Mouse (Mus musculus): Measurements from ENCODE around the gene Gbp7. TPM values are rescaled to one million over a fixed set of nuclear protein-coding genes. Genes with fewer than 3 reads are reported as not detected.

Gene Gbp7
- polyA plus RNA-seq, 1 experiment from 2014 or later, result 4.2 TPM

GRCm38 (mm10) chr3:142570738-142571137 lies 40.6 kb downstream of the Gbp7 start:
- no peak for ATAC-seq (ENCODE audit: low FRiP score, low TSS enrichment)
- TF ChIP-seq CTCF (IDR thresholded peaks at IDR 0.05; ENCODE audit: low read depth) (no peak), EP300 (optimal IDR thresholded peaks at IDR 0.05) (no peak)
- WGBS, result 88% methylated on average over 4 of the region's 4 CpGs

GRCm38 (mm10) chr3:142577108-142577507 lies 47.0 kb downstream of the Gbp7 start:
- no peak overlapping the region for H3K4me3 ChIP-seq (ENCODE audit: low read depth, low read length)
- 79% methylated on average over 3 of the region's 3 CpGs for WGBS
- no peaks in the 10 kb centered on the region for H3K27me3 ChIP-seq (ENCODE audit: control insufficient read depth, insufficient read depth, low read length)
- no peak overlapping the region for H3K4me2 ChIP-seq (replicated peaks; ENCODE audit: low read depth)
- H3K4me1 ChIP-seq (replicated peaks; ENCODE audit: control insufficient read depth, insufficient read depth), result no peaks in the 10 kb centered on the region
- H3K9me3 ChIP-seq (ENCODE audit: control insufficient read depth, low read length), result no peaks in the 10 kb centered on the region
- H3K27ac ChIP-seq (replicated peaks), result no peak overlapping the region
- no peaks in the 10 kb centered on the region for H3K36me3 ChIP-seq (ENCODE audit: control insufficient read depth, insufficient read depth, low read length)
- no peak overlapping the region for H3K9ac ChIP-seq (ENCODE audit: low read length)
- no peak for TF ChIP-seq CTCF (IDR thresholded peaks at IDR 0.05; ENCODE audit: low read depth)
- TF ChIP-seq EP300 (optimal IDR thresholded peaks at IDR 0.05), result no peak
- no peak for DNase-seq (ENCODE audit: low spot score)
- no peak for ATAC-seq (ENCODE audit: low FRiP score, low TSS enrichment)

More at GRCm38 (mm10) chr3:142570738-142571137, 40.6 kb downstream of the Gbp7 start:
- Histone ChIP-seq H3K4me1 (replicated peaks; ENCODE audit: control insufficient read depth, insufficient read depth) (no peaks in the 10 kb centered on the region), H3K9ac (ENCODE audit: low read length) (no peak overlapping the region), H3K4me2 (replicated peaks; ENCODE audit: low read depth) (no peak overlapping the region), H3K27me3 (ENCODE audit: control insufficient read depth, insufficient read depth, low read length) (no peaks in the 10 kb centered on the region), H3K9me3 (ENCODE audit: control insufficient read depth, low read length) (no peaks in the 10 kb centered on the region), H3K4me3 (ENCODE audit: low read depth, low read length) (no peak overlapping the region), H3K27ac (replicated peaks) (no peak overlapping the region), H3K36me3 (ENCODE audit: control insufficient read depth, insufficient read depth, low read length) (no peaks in the 10 kb centered on the region)
- DNase-seq (ENCODE audit: low spot score), result no peak

GRCm38 (mm10) chr3:142578342-142578741 lies 48.2 kb downstream of the Gbp7 start:
- no peaks in the 10 kb centered on the region for H3K27me3 ChIP-seq (ENCODE audit: control insufficient read depth, insufficient read depth, low read length)
- H3K4me2 ChIP-seq (replicated peaks; ENCODE audit: low read depth), result no peak overlapping the region
- no peak overlapping the region for H3K9ac ChIP-seq (ENCODE audit: low read length)
- H3K36me3 ChIP-seq (ENCODE audit: control insufficient read depth, insufficient read depth, low read length), result no peaks in the 10 kb centered on the region
- no peak overlapping the region for H3K27ac ChIP-seq (replicated peaks)
- 82% methylated on average over 4 of the region's 4 CpGs for WGBS
- no peaks in the 10 kb centered on the region for H3K9me3 ChIP-seq (ENCODE audit: control insufficient read depth, low read length)
- ATAC-seq (ENCODE audit: low FRiP score, low TSS enrichment) (no peak), DNase-seq (ENCODE audit: low spot score) (no peak)
- H3K4me1 ChIP-seq (replicated peaks; ENCODE audit: control insufficient read depth, insufficient read depth), result no peaks in the 10 kb centered on the region
- no peak for TF ChIP-seq CTCF (IDR thresholded peaks at IDR 0.05; ENCODE audit: low read depth)
- TF ChIP-seq EP300 (optimal IDR thresholded peaks at IDR 0.05), result no peak
- no peak overlapping the region for H3K4me3 ChIP-seq (ENCODE audit: low read depth, low read length)

- no peak for DNase-seq (ENCODE audit: low spot score)
- Histone ChIP-seq H3K36me3 (ENCODE audit: control insufficient read depth, insufficient read depth, low read length) (no peaks in the 10 kb centered on the region), H3K27ac (replicated peaks) (no peak overlapping the region), H3K4me3 (ENCODE audit: low read depth, low read length) (no peak overlapping the region), H3K9me3 (ENCODE audit: control insufficient read depth, low read length) (no peaks in the 10 kb centered on the region), H3K4me2 (replicated peaks; ENCODE audit: low read depth) (no peak overlapping the region), H3K27me3 (ENCODE audit: control insufficient read depth, insufficient read depth, low read length) (no peaks in the 10 kb centered on the region), H3K9ac (ENCODE audit: low read length) (no peak overlapping the region), H3K4me1 (replicated peaks; ENCODE audit: control insufficient read depth, insufficient read depth) (no peaks in the 10 kb centered on the region)
- TF ChIP-seq EP300 (optimal IDR thresholded peaks at IDR 0.05), result no peak
- ATAC-seq (ENCODE audit: low FRiP score, low TSS enrichment), result no peak
- 83% methylated on average over 4 of the region's 4 CpGs for WGBS
Measured at GRCm38 (mm10) chr3:142583067-142583466, 52.9 kb downstream of the Gbp7 start.

- Histone ChIP-seq H3K4me2 (replicated peaks; ENCODE audit: low read depth) (no peak overlapping the region), H3K9me3 (ENCODE audit: control insufficient read depth, low read length) (no peaks in the 10 kb centered on the region), H3K36me3 (ENCODE audit: control insufficient read depth, insufficient read depth, low read length) (no peaks in the 10 kb centered on the region), H3K27ac (replicated peaks) (no peak overlapping the region), H3K4me3 (ENCODE audit: low read depth, low read length) (no peak overlapping the region), H3K4me1 (replicated peaks; ENCODE audit: control insufficient read depth, insufficient read depth) (no peaks in the 10 kb centered on the region), H3K27me3 (ENCODE audit: control insufficient read depth, insufficient read depth, low read length) (no peaks in the 10 kb centered on the region), H3K9ac (ENCODE audit: low read length) (no peak overlapping the region)
- DNase-seq (ENCODE audit: low spot score) (no peak), ATAC-seq (ENCODE audit: low FRiP score, low TSS enrichment) (no peak)
- TF ChIP-seq EP300 (optimal IDR thresholded peaks at IDR 0.05), result no peak
- no peak for TF ChIP-seq CTCF (IDR thresholded peaks at IDR 0.05; ENCODE audit: low read depth)
Measured at GRCm38 (mm10) chr3:142587386-142587785, 57.2 kb downstream of the Gbp7 start.

GRCm38 (mm10) chr3:142588888-142589287 lies 58.7 kb downstream of the Gbp7 start:
- Histone ChIP-seq H3K9me3 (ENCODE audit: control insufficient read depth, low read length) (no peaks in the 10 kb centered on the region), H3K9ac (ENCODE audit: low read length) (no peak overlapping the region), H3K4me1 (replicated peaks; ENCODE audit: control insufficient read depth, insufficient read depth) (no peaks in the 10 kb centered on the region), H3K4me2 (replicated peaks; ENCODE audit: low read depth) (no peak overlapping the region), H3K4me3 (ENCODE audit: low read depth, low read length) (no peak overlapping the region), H3K36me3 (ENCODE audit: control insufficient read depth, insufficient read depth, low read length) (no peaks in the 10 kb centered on the region), H3K27ac (replicated peaks) (no peak overlapping the region), H3K27me3 (ENCODE audit: control insufficient read depth, insufficient read depth, low read length) (no peaks in the 10 kb centered on the region)
- WGBS, result 65% methylated on average over 2 of the region's 2 CpGs
- DNase-seq (ENCODE audit: low spot score) (no peak), ATAC-seq (ENCODE audit: low FRiP score, low TSS enrichment) (no peak)
- no peak for TF ChIP-seq CTCF (IDR thresholded peaks at IDR 0.05; ENCODE audit: low read depth)
- no peak for TF ChIP-seq EP300 (optimal IDR thresholded peaks at IDR 0.05)

All from stomach, postnatal 0 days (tissue).